Mouse (Mus musculus) liver, embryonic 13.5 days (tissue): ENCODE measurements around the gene Gosr2. TPM values are rescaled to one million over a fixed set of nuclear protein-coding genes. Genes with fewer than 3 reads are reported as not detected.

Experiments used
- ATAC-seq: fragments of 200-750 bp; cut with Nextera tagmentation; 2 replicates; pipeline ENCODE4 v1.8.0; 2017; ENCODE audit warnings: low read depth, mild to moderate bottlenecking, moderate number of reproducible peaks, moderate library complexity
- DNase-seq: peaks from one replicate; pipeline ENCODE4 v3.0.0; 2022
- H3K27ac ChIP-seq: fragments of 300-500 bp; sonication (generic); 2 replicates; pipeline ENCODE4 v1.5.1; 2015; ENCODE audit warnings: moderate library complexity, mild to moderate bottlenecking, inconsistent platforms
- H3K27me3 ChIP-seq: fragments of 300-500 bp; sonication (generic); 2 replicates; pipeline ENCODE4 v1.6.1; 2015; ENCODE audit warnings: mild to moderate bottlenecking, inconsistent platforms
- H3K36me3 ChIP-seq: fragments of 300-500 bp; sonication (generic); 2 replicates; pipeline ENCODE4 v1.6.1; 2015; ENCODE audit warnings: mild to moderate bottlenecking, inconsistent platforms
- H3K4me1 ChIP-seq: fragments of 300-500 bp; sonication (generic); replicated peaks from 2 replicates; pipeline ENCODE4 v1.6.1; 2015; ENCODE audit warnings: inconsistent platforms
- H3K4me2 ChIP-seq: fragments of 300-500 bp; sonication (generic); 2 replicates; pipeline ENCODE4 v1.6.1; 2015; ENCODE audit warnings: inconsistent platforms, mild to moderate bottlenecking, moderate library complexity
- H3K4me3 ChIP-seq: fragments of 300-500 bp; sonication (generic); replicated peaks from 2 replicates; pipeline ENCODE4 v1.5.1; 2015; ENCODE audit warnings: mild to moderate bottlenecking, inconsistent platforms
- H3K9ac ChIP-seq: fragments of 300-500 bp; sonication (generic); 2 replicates; pipeline ENCODE4 v1.6.1; 2015; ENCODE audit warnings: mild to moderate bottlenecking, inconsistent platforms
- H3K9me3 ChIP-seq: fragments of 300-500 bp; sonication (generic); replicated peaks from 2 replicates; pipeline ENCODE4 v1.6.1; 2016; ENCODE audit warnings: inconsistent platforms
- WGBS: fragments of 180-500 bp; shearing (Covaris S2); methylation state at CpG from one replicate; pipeline ENCODE4 v1.1.7; 2015; ENCODE audit not compliant: insufficient replicate concordance; 5-methylcytosine and 5-hydroxymethylcytosine counted together
- polyA plus RNA-seq: library from polyadenylated mRNA; unstranded; fragments of >200 nt; fragmentation: Nextera tagmentation; extraction: Ambion mirVana; gene quantifications from 2 replicates; pipeline ENCODE4 v1.2.1, GENCODE M21; 2015

The Gosr2 gene
- polyA plus RNA-seq: 43.2 and 51.4 TPM in 2 replicates

DNA sequence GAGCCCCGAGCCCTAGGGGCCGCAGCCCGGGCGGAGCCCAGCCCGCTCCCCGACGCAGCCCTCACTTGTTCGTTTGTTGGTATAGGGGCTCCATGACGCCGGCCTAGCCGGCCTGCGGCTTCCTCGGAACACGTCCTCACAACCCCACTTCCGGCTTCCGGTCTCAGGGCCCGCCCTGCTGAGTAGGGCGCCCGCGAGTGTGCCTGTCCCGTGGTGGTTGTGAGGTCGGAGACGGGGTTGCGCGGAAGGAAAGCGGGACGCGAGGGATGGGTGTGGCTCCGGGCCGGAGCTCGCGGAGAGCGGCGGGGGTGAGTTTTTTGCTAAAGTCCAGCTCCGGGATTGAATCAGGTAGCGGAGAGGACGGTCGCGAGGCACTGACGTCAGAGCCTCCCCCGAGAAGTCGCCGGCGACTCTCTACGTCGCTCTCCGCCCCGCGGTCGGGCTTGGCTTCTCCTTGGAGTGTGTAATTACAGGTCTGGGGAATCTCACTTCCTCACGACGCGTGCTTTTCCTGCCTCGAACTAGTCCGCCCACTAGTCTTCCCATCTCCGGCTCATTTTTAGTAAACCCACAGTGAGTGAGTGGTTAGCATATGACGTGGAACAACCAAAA, at the start of gene Gosr2:
TSS of gene Gosr2 (minus strand) at position 334 of the 612 bp plus-strand sequence.
- ATAC-seq (peak; percentile 96), DNase-seq (peak; percentile 77)
- Histone ChIP-seq H3K4me1 (peaks cover 21% of the 10 kb centered on the region), H3K36me3 (0 out of 2 replicates have a peak, but pooled peaks cover 3% of the 10 kb centered on the region), H3K9me3 (no peaks in the 10 kb centered on the region), H3K4me3 (peak within 1 kb of the TSS; percentile 94), H3K27me3 (no peaks in the 10 kb centered on the region), H3K27ac (peak within 1 kb of the TSS; percentile 85), H3K9ac (peak within 1 kb of the TSS; percentile 89), H3K4me2 (peak within 1 kb of the TSS; percentile 79)
- under 1% methylated on average over 57 of the region's 57 CpGs for WGBS

DNA sequence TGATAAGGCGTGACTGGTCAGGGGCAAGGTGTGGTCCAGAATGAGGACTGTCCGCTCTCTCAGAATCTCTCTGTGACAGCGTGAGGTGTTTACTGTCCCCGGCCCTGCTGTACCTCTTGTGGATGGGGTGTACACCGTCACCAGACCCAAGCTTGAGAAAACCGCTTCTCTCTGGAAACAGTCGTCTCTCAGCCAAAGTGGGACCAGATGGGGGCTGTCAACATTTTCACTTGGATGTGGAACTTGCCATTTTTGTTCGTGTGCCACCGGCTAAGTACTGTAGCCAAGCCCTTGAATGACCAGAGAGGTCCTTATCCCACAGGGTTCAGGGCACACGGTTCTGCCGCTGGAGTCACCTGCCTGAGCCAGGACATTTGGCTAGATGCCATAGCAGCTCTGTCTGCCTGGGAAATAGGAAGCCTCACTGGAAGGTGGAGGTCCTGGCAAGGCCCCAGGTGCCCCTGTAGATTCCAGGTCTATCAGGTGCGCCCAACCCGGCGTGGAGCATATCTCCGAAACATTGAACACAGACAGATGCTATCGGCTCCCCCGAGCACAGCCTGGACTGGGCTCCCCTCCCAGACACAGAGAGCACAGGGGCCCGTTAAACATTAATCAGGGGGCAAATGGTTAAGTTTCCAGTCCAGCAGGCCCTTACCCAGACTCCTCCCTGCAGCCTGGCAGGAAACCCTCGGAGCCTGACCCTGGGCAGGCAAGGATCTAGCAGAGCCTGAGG, 37.5 kb upstream of the Gosr2 start:
- peak; percentile 63 for ATAC-seq
- Histone ChIP-seq H3K4me1 (peaks cover 8% of the 10 kb centered on the region; the same call in 1 of the 2 replicates), H3K27ac (no peak overlapping the region; the same call in 1 of the 2 replicates), H3K27me3 (0 out of 2 replicates have a peak, but pooled peaks cover 7% of the 10 kb centered on the region), H3K36me3 (no peaks in the 10 kb centered on the region), H3K4me2 (peak overlapping the region; percentile 23; the same call in 1 of the 2 replicates), H3K4me3 (no peak overlapping the region), H3K9ac (no peak overlapping the region), H3K9me3 (no peaks in the 10 kb centered on the region)
- no peak for DNase-seq
- WGBS: 61% methylated on average over 19 of the region's 19 CpGs

DNA sequence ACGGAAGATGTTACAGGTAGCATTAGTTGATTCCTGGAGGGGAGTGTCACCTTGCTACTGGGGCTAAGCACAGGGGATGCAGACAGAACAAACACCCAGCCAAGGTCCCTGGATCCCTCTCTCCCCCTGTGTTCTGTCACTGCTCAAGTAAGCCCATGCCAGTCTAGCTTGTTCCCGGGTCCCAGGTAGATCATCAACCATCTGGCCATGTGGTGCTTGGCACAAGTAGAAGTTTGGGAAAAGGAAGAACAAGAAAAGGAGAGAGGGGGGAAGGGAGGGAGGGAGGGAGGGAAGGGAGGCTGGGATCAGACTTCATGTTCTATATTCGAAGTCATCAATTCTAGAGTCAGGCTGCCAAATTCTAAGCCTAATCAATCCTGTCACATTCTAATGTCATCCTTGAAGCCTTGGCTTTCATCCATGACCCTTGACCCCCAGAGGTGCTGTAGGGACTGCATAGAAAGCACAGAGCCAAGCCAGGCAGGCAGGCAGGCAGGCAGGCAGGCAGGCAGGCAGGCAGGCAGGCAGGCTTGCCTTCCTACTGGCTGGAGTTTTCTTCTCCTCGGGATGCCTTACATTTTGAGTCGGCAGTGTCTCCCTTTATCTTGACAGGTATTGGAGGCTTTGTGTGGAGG, 36.8 kb upstream of the Gosr2 start:
- WGBS: 52% methylated on average over 5 of the region's 5 CpGs
- Histone ChIP-seq H3K9ac (no peak overlapping the region), H3K9me3 (no peaks in the 10 kb centered on the region), H3K27me3 (0 out of 2 replicates have a peak, but pooled peaks cover 7% of the 10 kb centered on the region), H3K4me3 (no peak overlapping the region), H3K27ac (no peak overlapping the region; the same call in 1 of the 2 replicates), H3K36me3 (no peaks in the 10 kb centered on the region), H3K4me2 (no peak overlapping the region), H3K4me1 (peaks cover 8% of the 10 kb centered on the region; the same call in 1 of the 2 replicates)
- no peak for ATAC-seq
- DNase-seq: no peak

DNA sequence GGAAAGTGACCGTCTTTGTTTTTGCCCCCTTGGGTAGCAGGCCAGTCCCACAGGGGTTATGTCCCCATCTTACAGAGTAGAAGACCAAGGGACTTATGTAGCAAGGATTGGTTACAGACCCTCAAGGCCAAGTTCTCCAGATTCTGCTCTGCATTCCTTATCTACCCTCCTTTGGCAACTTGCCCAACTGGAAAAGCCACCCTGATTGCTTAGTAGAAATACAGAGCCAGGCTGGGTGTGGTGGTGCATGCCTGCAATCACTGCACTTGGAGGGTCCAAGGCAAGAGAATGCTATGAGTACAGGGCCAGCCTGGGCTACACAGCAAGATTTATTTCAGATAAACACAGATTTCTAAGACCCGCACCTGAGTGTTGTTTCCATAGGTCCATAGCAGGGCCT, 36.3 kb upstream of the Gosr2 start:
- Histone ChIP-seq H3K4me2 (no peak overlapping the region), H3K9ac (no peak overlapping the region), H3K4me3 (no peak overlapping the region), H3K27me3 (0 out of 2 replicates have a peak, but pooled peaks cover 7% of the 10 kb centered on the region), H3K4me1 (peaks cover 8% of the 10 kb centered on the region; the same call in 1 of the 2 replicates), H3K9me3 (no peaks in the 10 kb centered on the region), H3K27ac (no peak overlapping the region), H3K36me3 (no peaks in the 10 kb centered on the region)
- 65% methylated on average over 2 of the region's 2 CpGs for WGBS
- ATAC-seq: no peak
- DNase-seq: no peak

DNA sequence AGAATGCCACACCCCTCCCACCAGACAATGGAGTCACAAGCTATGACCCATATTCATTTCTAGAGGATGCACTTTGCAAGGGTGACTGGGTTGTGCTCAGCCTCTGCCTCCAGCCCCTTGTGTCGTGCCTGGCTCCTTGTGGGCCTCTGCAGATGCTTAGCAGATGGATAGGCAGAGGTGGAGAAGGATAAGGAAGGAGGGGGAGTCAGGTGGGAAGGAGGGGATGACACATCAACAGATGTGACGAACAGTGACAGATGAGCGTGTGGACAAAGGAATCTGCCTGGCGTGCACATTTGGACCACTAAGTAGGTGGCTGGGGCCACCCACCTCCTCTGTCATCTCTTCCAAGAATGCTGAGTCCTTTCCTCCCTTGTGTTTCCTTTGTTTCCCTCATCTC, 35.4 kb upstream of the Gosr2 start:
- 54% methylated on average over 4 of the region's 4 CpGs for whole genome bisulfite sequencing
- no peak overlapping the region for H3K9ac ChIP-seq
- 0 out of 2 replicates have a peak, but pooled peaks cover 7% of the 10 kb centered on the region for H3K27me3 ChIP-seq
- peaks cover 8% of the 10 kb centered on the region; the same call in 1 of the 2 replicates for H3K4me1 ChIP-seq
- H3K27ac ChIP-seq: no peak overlapping the region
- ATAC-seq (no peak), DNase-seq (no peak)
- no peaks in the 10 kb centered on the region for H3K36me3 ChIP-seq
- no peak overlapping the region for H3K4me3 ChIP-seq
- no peak overlapping the region for H3K4me2 ChIP-seq
- H3K9me3 ChIP-seq: no peaks in the 10 kb centered on the region

DNA sequence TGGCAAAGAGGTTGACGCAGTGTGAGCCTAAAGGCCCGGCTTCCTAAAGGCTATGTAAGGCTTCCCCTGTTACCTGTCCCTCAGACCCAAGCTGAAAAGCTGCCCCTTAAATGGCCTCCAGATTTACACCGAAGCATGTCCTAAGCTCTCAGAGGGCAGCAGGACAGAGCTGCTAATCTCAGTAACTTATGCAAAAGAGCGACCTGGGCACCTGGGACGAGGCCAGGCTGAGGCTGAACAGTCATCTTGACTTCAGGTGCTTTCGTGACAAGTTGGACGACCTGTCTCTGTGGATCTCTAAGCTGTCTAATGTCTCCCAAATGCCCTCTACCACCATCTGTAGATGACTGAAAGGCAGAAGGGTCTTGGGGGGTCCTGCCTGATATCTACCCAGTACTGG, 34.6 kb upstream of the Gosr2 start:
- H3K27ac ChIP-seq: no peak overlapping the region
- no peak overlapping the region for H3K4me2 ChIP-seq
- H3K9ac ChIP-seq: no peak overlapping the region
- H3K36me3 ChIP-seq: no peaks in the 10 kb centered on the region
- DNase-seq (no peak), ATAC-seq (no peak)
- H3K27me3 ChIP-seq: 0 out of 2 replicates have a peak, but pooled peaks cover 7% of the 10 kb centered on the region
- no peak overlapping the region for H3K4me3 ChIP-seq
- WGBS: 74% methylated on average over 7 of the region's 7 CpGs
- no peaks in the 10 kb centered on the region for H3K9me3 ChIP-seq
- H3K4me1 ChIP-seq: peaks cover 8% of the 10 kb centered on the region; the same call in 1 of the 2 replicates

- 60% methylated on average over 9 of the region's 9 CpGs for WGBS
- H3K4me3 ChIP-seq: no peak overlapping the region
- H3K4me1 ChIP-seq: peaks cover 8% of the 10 kb centered on the region; the same call in 1 of the 2 replicates
- H3K9me3 ChIP-seq: no peaks in the 10 kb centered on the region
- DNase-seq (no peak), ATAC-seq (no peak)
- no peak overlapping the region for H3K4me2 ChIP-seq
- no peak overlapping the region for H3K9ac ChIP-seq
- H3K27ac ChIP-seq: no peak overlapping the region
- no peaks in the 10 kb centered on the region for H3K36me3 ChIP-seq
- H3K27me3 ChIP-seq: 0 out of 2 replicates have a peak, but pooled peaks cover 7% of the 10 kb centered on the region
These were observed 33.9 kb upstream of the Gosr2 start for GRCm38 (mm10) chr11:103731594-103731993.

DNA sequence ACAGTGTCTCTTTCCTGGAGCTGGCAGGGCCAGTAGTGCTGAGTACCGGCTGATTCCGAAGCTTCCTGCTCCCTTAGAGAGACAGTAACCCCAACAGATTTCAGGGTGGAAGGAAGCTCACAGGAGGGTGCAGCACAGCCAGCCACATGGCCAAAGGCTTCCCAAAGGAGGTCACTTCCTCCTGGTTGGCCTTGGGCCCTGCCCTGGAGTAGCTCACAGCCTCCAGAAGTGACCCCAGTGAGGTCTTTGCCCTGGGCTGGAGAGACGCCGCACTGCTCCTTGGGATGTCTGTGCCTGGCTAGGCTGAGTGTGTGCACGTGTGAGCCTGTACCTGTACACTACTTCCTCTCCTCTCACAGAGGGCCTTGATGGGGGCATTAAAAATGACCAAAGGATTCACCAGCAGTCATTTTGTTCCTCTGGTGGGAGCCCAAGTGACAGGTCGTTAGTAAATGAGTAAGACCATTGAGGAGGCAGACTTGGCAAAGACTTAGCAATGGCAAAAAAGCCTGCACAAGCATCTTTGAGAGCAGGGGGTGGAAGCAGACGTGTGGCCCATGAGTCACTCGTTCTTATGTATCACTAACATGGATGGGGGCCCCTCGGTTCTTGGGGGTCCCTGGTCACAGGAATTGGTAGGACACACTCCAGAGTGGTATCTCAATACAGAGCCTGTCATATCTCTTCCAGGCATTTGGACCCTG, 31.7 kb upstream of the Gosr2 start:
- DNase-seq: no peak
- no peak overlapping the region for H3K4me2 ChIP-seq
- no peak overlapping the region for H3K9ac ChIP-seq
- 61% methylated on average over 9 of the region's 9 CpGs for WGBS
- no peak for ATAC-seq
- peaks cover 4% of the 10 kb centered on the region; the same call in 1 of the 2 replicates for H3K4me1 ChIP-seq
- no peaks in the 10 kb centered on the region for H3K36me3 ChIP-seq
- H3K4me3 ChIP-seq: no peak overlapping the region
- 0 out of 2 replicates have a peak, but pooled peaks cover 7% of the 10 kb centered on the region for H3K27me3 ChIP-seq
- no peaks in the 10 kb centered on the region for H3K9me3 ChIP-seq
- H3K27ac ChIP-seq: no peak overlapping the region

GRCm38 (mm10) chr11:103724331-103724771, 26.7 kb upstream of the Gosr2 start:
- Histone ChIP-seq H3K4me2 (no peak overlapping the region), H3K9me3 (no peaks in the 10 kb centered on the region), H3K4me1 (no peaks in the 10 kb centered on the region), H3K36me3 (no peaks in the 10 kb centered on the region), H3K9ac (no peak overlapping the region), H3K27me3 (no peaks in the 10 kb centered on the region), H3K4me3 (no peak overlapping the region), H3K27ac (no peak overlapping the region)
- 47% methylated on average over 11 of the region's 11 CpGs for WGBS
- ATAC-seq (no peak), DNase-seq (no peak)

- WGBS: 33% methylated on average over 9 of the region's 9 CpGs
- DNase-seq: no peak
- Histone ChIP-seq H3K9ac (no peak overlapping the region), H3K4me3 (no peak overlapping the region), H3K36me3 (no peaks in the 10 kb centered on the region), H3K27ac (no peak overlapping the region), H3K27me3 (no peaks in the 10 kb centered on the region), H3K4me2 (no peak overlapping the region), H3K9me3 (no peaks in the 10 kb centered on the region), H3K4me1 (no peaks in the 10 kb centered on the region)
- no peak for ATAC-seq
These were observed 24.4 kb upstream of the Gosr2 start for GRCm38 (mm10) chr11:103722040-103722481.
